Mouse (Mus musculus) kidney, adult 2 months (tissue): ENCODE measurements at regions not wholly inside any gene's neighbourhood (a gene's known extent, or its start where the extent isn't known, plus 50 kb on each side); places are given as distances from the start of the nearest gene placed in this dataset.

Source experiments
- CTCF ChIP-seq: fragments of 200-500 bp; conservative IDR thresholded peaks from 2 replicates; pipeline ENCODE4 v1.5.1; 2011; ENCODE audit warnings: low read depth, mild to moderate bottlenecking, control low read depth, low read length, moderate library complexity, mixed read lengths; ENCODE audit not compliant: insufficient read depth, insufficient read length
- POLR2A ChIP-seq: fragments of 200-500 bp; IDR thresholded peaks from one replicate; pipeline ENCODE4 v1.6.1; 2011; ENCODE audit warnings: low read depth, low read length, control low read depth

DNA sequence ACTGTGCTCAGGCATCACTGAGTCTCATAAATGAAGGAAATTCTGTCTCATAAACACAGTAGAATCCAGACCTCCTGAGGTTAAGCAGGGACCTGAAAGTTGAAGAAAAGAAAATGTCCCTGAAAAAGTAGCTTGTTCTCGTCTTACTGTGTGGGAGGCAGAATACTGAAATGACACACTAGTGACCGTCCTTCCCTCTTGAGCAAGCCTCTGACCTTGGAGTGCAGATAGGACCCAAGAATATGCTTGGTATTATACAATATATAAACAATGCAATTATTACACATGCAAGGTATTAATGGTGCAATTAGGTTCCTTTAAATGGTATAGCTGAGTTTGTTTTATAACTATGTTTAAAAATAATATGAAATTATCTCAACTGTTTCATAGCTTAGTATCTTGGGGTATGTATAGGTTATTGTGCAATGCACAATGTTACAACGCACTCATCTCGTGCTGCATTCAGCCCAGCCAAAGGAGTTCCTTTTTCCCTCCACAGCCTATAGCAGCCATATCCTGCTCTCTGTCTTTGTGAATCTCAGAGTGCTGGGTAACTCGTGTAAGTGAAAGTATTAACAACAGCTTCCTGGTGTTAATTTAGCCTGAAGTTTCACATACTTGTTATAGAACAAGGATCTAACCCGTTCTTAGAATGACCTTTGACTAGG, 58.9 kb upstream of the Elovl5 start:
- TF ChIP-seq POLR2A = no peak
- TF ChIP-seq CTCF = no peak
